Mouse (Mus musculus) liver, embryonic 16.5 days (tissue): ENCODE measurements around the gene 1110017D15Rik. TPM values are rescaled to one million over a fixed set of nuclear protein-coding genes. Genes with fewer than 3 reads are reported as not detected.

Experiments
- ATAC-seq: fragments of 200-750 bp; cut with Nextera tagmentation; 2 replicates; pipeline ENCODE4 v1.8.0; 2017; ENCODE audit warnings: low read depth, mild to moderate bottlenecking, moderate number of reproducible peaks, moderate library complexity
- H3K27ac ChIP-seq: fragments of 300-500 bp; sonication (generic); 2 replicates; pipeline ENCODE4 v1.5.1; 2014; ENCODE audit warnings: mild to moderate bottlenecking, low read length
- H3K27me3 ChIP-seq: fragments of 300-500 bp; sonication (generic); 2 replicates; pipeline ENCODE4 v1.6.1; 2014; ENCODE audit warnings: low read depth, low read length, mixed read lengths; ENCODE audit not compliant: control insufficient read depth, insufficient read depth
- H3K36me3 ChIP-seq: fragments of 300-500 bp; sonication (generic); 2 replicates; pipeline ENCODE4 v1.6.1; 2014; ENCODE audit warnings: mild to moderate bottlenecking; ENCODE audit not compliant: control insufficient read depth, insufficient read depth
- H3K4me1 ChIP-seq: fragments of 300-500 bp; sonication (generic); 2 replicates; pipeline ENCODE4 v1.6.1; 2014; ENCODE audit warnings: low read depth, low read length, mixed read lengths; ENCODE audit not compliant: control insufficient read depth
- H3K4me2 ChIP-seq: fragments of 300-500 bp; sonication (generic); 2 replicates; pipeline ENCODE4 v1.6.1; 2014; ENCODE audit warnings: low read depth, low read length, mixed read lengths
- H3K4me3 ChIP-seq: fragments of 300-500 bp; sonication (generic); 2 replicates; pipeline ENCODE4 v1.5.1; 2014; ENCODE audit warnings: low read depth, mild to moderate bottlenecking, low read length
- H3K9ac ChIP-seq: fragments of 300-500 bp; sonication (generic); 2 replicates; pipeline ENCODE4 v1.6.1; 2014; ENCODE audit warnings: low read depth, low read length
- H3K9me3 ChIP-seq: fragments of 300-500 bp; sonication (generic); replicated peaks from 2 replicates; pipeline ENCODE4 v1.6.1; 2016; ENCODE audit warnings: low read length; ENCODE audit not compliant: control insufficient read depth
- WGBS: fragments of 180-500 bp; shearing (Covaris S2); extraction: QIAGEN DNeasy Blood & Tissue Kit; methylation state at CpG from one replicate; pipeline ENCODE4 v1.1.7; 2014; ENCODE audit not compliant: insufficient replicate concordance; 5-methylcytosine and 5-hydroxymethylcytosine counted together
- polyA plus RNA-seq: library from polyadenylated mRNA; unstranded; fragments of >200 nt; fragmentation: Nextera tagmentation; extraction: Ambion mirVana; gene quantifications from 2 replicates; pipeline ENCODE4 v1.2.1, GENCODE M21; 2015

The 1110017D15Rik gene
- polyA plus RNA-seq, 1 experiment from 2014 or later, result not detected

- 5% methylated on average over 72 of the region's 72 CpGs for WGBS
Measured at GRCm38 (mm10) chr4:41497995-41498845, 18.9 kb downstream of the 1110017D15Rik start.

DNA sequence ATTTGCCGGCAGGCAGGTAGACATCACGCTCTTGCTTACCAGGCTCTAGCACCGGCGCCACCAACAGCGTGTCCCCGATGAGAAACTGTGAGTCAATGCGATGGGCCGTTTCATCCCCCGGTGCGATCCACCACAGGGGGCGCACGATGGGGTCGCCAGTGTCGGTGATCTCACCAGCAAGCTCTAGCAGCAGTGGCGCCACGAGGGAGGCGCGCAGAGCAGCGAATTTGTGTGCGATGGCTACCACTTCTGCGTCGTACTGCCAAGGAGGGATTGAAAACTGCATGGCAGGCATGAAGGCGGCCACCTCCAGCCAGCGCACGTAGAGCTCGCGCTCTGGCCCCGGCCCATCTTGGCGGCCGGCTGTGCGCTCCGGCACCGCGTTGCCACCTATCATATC is 19.6 kb downstream of the 1110017D15Rik start:
- Histone ChIP-seq H3K36me3 (no peaks in the 10 kb centered on the region), H3K9ac (no peak overlapping the region), H3K4me2 (peak overlapping the region; percentile 26), H3K9me3 (no peaks in the 10 kb centered on the region), H3K4me1 (peaks cover 19% of the 10 kb centered on the region), H3K27me3 (peaks cover 59% of the 10 kb centered on the region), H3K4me3 (no peak overlapping the region; the same call in 1 of the 2 replicates), H3K27ac (no peak overlapping the region)
- 3% methylated on average over 34 of the region's 34 CpGs for WGBS
- no peak for ATAC-seq

More at GRCm38 (mm10) chr4:41497995-41498845, 18.9 kb downstream of the 1110017D15Rik start:
- Histone ChIP-seq H3K9ac (no peak overlapping the region), H3K4me3 (peak overlapping the region; percentile 16), H3K9me3 (no peaks in the 10 kb centered on the region), H3K27ac (no peak overlapping the region), H3K27me3 (peaks cover 63% of the 10 kb centered on the region), H3K36me3 (no peaks in the 10 kb centered on the region), H3K4me2 (peak overlapping the region; percentile 26), H3K4me1 (peaks cover 20% of the 10 kb centered on the region)
- no peak for ATAC-seq

- 46% methylated on average over 5 of the region's 5 CpGs for WGBS
- H3K27me3 ChIP-seq, result peaks cover 56% of the 10 kb centered on the region
- H3K4me2 ChIP-seq, result no peak overlapping the region
- H3K4me1 ChIP-seq, result peaks cover 13% of the 10 kb centered on the region
- H3K9me3 ChIP-seq, result no peaks in the 10 kb centered on the region
- H3K9ac ChIP-seq, result no peak overlapping the region
- H3K27ac ChIP-seq, result no peak overlapping the region
- ATAC-seq, result no peak
- no peaks in the 10 kb centered on the region for H3K36me3 ChIP-seq
- no peak overlapping the region for H3K4me3 ChIP-seq
Measured at GRCm38 (mm10) chr4:41497046-41497445, 20.1 kb downstream of the 1110017D15Rik start.

DNA sequence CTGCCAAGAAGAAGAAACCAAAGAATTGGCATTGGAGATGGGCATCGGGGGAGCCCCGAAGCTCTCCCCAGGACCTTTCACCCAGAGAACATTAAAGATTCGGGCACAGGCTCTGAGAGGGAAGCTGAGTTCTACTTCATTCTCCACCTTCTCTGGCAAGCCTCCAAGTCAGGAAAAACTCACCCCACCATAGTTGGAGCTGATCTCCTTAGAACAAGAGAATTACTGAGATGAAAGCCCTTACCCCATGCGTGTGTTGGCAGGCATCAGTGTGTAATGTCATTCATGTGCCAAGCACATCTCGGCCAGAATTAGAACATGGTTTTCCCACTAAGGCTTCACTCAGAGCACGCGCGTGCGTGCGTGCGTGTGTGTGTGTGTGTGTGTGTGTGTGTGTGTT is 21.3 kb downstream of the 1110017D15Rik start:
- Histone ChIP-seq H3K4me2 (no peak overlapping the region), H3K9ac (no peak overlapping the region), H3K9me3 (no peaks in the 10 kb centered on the region), H3K36me3 (no peaks in the 10 kb centered on the region), H3K4me1 (peaks cover 13% of the 10 kb centered on the region), H3K4me3 (no peak overlapping the region), H3K27ac (no peak overlapping the region), H3K27me3 (peaks cover 46% of the 10 kb centered on the region)
- 75% methylated on average over 11 of the region's 11 CpGs for whole genome bisulfite sequencing
- no peak for ATAC-seq

GRCm38 (mm10) chr4:41495076-41495475 is 22.1 kb downstream of the 1110017D15Rik start:
- H3K27me3 ChIP-seq, result peaks cover 38% of the 10 kb centered on the region
- H3K36me3 ChIP-seq, result no peaks in the 10 kb centered on the region
- peaks cover 13% of the 10 kb centered on the region for H3K4me1 ChIP-seq
- H3K9ac ChIP-seq, result no peak overlapping the region
- no peak overlapping the region for H3K27ac ChIP-seq
- no peaks in the 10 kb centered on the region for H3K9me3 ChIP-seq
- 45% methylated on average over 4 of the region's 4 CpGs for WGBS
- no peak overlapping the region for H3K4me2 ChIP-seq
- no peak overlapping the region for H3K4me3 ChIP-seq
- ATAC-seq, result no peak

- no peak overlapping the region for H3K9ac ChIP-seq
- no peaks in the 10 kb centered on the region for H3K36me3 ChIP-seq
- ATAC-seq, result peak; percentile 76
- WGBS, result 21% methylated on average over 3 of the region's 3 CpGs
- H3K27ac ChIP-seq, result peak overlapping the region; percentile 29; the same call in 1 of the 2 replicates
- no peaks in the 10 kb centered on the region for H3K9me3 ChIP-seq
- H3K27me3 ChIP-seq, result peaks cover 31% of the 10 kb centered on the region
- H3K4me3 ChIP-seq, result no peak overlapping the region
- no peak overlapping the region for H3K4me2 ChIP-seq
- H3K4me1 ChIP-seq, result peaks cover 13% of the 10 kb centered on the region
Measured at GRCm38 (mm10) chr4:41494378-41494777, 22.8 kb downstream of the 1110017D15Rik start.

DNA sequence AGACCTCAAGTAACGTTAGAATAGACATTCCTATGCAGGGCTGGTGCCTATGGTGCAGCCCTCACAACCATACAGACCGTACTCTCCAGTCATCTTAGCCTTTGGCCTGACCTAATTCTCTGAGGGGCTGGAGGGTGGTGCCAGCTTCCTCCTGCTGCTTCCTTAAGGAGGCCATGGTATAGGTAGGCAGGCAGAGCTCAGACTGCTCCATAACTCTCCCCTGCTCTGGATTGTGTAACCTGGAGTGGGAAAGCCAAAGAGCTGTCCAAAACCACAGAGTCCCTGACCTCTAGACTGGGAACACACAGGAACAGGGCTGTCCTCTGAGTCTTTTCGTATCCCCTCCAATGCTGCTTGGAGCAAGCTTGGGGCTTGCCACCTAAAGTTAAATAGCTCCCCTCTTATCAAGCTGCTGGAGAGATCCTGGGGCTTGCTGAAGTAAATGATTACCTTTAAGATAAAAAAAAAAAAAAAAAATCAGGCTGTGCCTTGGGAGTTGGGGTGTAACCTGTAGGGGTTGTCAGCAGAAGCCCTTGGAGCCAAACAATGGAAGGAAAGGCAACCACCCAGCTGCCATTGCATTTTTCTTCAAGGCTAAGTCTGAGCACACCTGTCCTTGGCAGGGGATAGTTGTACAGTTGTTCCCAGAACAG is 23.5 kb downstream of the 1110017D15Rik start:
- peaks cover 12% of the 10 kb centered on the region for H3K4me1 ChIP-seq
- peak overlapping the region; percentile 5; the same call in 1 of the 2 replicates for H3K27ac ChIP-seq
- no peak overlapping the region for H3K4me3 ChIP-seq
- no peaks in the 10 kb centered on the region for H3K36me3 ChIP-seq
- H3K4me2 ChIP-seq, result no peak overlapping the region
- H3K9ac ChIP-seq, result no peak overlapping the region
- peaks cover 23% of the 10 kb centered on the region for H3K27me3 ChIP-seq
- no peaks in the 10 kb centered on the region for H3K9me3 ChIP-seq
- ATAC-seq, result peak; percentile 66
- WGBS, result 52% methylated on average over 3 of the region's 3 CpGs

- no peak overlapping the region for H3K27ac ChIP-seq
- H3K36me3 ChIP-seq, result no peaks in the 10 kb centered on the region
- no peak overlapping the region for H3K4me3 ChIP-seq
- WGBS, result 69% methylated on average over 7 of the region's 7 CpGs
- H3K9ac ChIP-seq, result no peak overlapping the region
- no peaks in the 10 kb centered on the region for H3K9me3 ChIP-seq
- H3K27me3 ChIP-seq, result peaks cover 17% of the 10 kb centered on the region
- peaks cover 7% of the 10 kb centered on the region; the same call in 1 of the 2 replicates for H3K4me1 ChIP-seq
- H3K4me2 ChIP-seq, result no peak overlapping the region
- no peak for ATAC-seq
Measured at GRCm38 (mm10) chr4:41492951-41493350, 24.2 kb downstream of the 1110017D15Rik start.

- Histone ChIP-seq H3K4me2 (no peak overlapping the region), H3K9me3 (0 out of 2 replicates have a peak, but pooled peaks cover 3% of the 10 kb centered on the region), H3K36me3 (0 out of 2 replicates have a peak, but pooled peaks cover 3% of the 10 kb centered on the region), H3K9ac (no peak overlapping the region), H3K27me3 (no peaks in the 10 kb centered on the region), H3K27ac (no peak overlapping the region), H3K4me1 (no peaks in the 10 kb centered on the region), H3K4me3 (no peak overlapping the region)
- ATAC-seq, result no peak
- 67% methylated on average over 6 of the region's 6 CpGs for WGBS
Measured at GRCm38 (mm10) chr4:41481601-41482017, 35.5 kb downstream of the 1110017D15Rik start.
